Mouse (Mus musculus) bone marrow macrophage, adult 2 months (primary cell): ENCODE measurements around the gene R3hdm2.

Experiments used
- CTCF ChIP-seq: IDR thresholded peaks from 2 replicates; pipeline ENCODE4 v1.5.1; 2012; ENCODE audit warnings: low read depth, mild to moderate bottlenecking, low read length, moderate library complexity
- POLR2A ChIP-seq: IDR thresholded peaks from 2 replicates; pipeline ENCODE4 v1.6.1; 2012; ENCODE audit warnings: mild to moderate bottlenecking, low read depth, low read length, borderline replicate concordance

DNA sequence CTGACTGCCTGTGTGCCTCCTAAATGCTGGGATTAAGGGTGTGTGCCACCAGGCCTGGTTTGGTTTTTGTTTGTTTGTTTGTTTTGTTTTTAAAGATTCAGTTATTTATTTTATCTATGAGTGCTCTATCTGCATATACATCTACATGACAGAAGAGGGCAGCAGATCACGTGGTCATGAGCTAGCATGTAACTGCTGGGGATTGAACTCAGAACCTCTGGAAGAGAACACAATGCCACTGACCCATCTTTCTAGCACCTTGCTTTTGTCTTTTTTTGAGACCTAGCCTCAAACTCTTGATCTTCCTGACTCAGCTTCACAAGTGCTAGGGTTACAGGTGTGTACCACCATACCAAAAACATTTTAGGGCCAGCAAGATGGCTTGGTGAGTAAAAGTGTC is 44.9 kb upstream of the R3hdm2 start:
- TF ChIP-seq CTCF = no peak
- no peak for TF ChIP-seq POLR2A
